Mouse (Mus musculus) neural tube, embryonic 15.5 days (tissue): ENCODE results near the gene Trub1. TPM values are rescaled to one million over a fixed set of nuclear protein-coding genes. Genes with fewer than 3 reads are reported as not detected.

ENCODE experiments used
- ATAC-seq: fragments of 200-750 bp; cut with Nextera tagmentation; 2 replicates; pipeline ENCODE4 v1.8.0; 2017; ENCODE audit warnings: mild to moderate bottlenecking, moderate TSS enrichment, moderate library complexity; ENCODE audit not compliant: low FRiP score
- H3K27ac ChIP-seq: fragments of 300-500 bp; sonication (generic); replicated peaks from 2 replicates; pipeline ENCODE4 v1.5.1; 2015; ENCODE audit warnings: mild to moderate bottlenecking, inconsistent platforms
- H3K27me3 ChIP-seq: fragments of 300-500 bp; sonication (generic); replicated peaks from 2 replicates; pipeline ENCODE4 v1.6.1; 2015; ENCODE audit warnings: inconsistent platforms
- H3K36me3 ChIP-seq: fragments of 300-500 bp; sonication (generic); 2 replicates; pipeline ENCODE4 v1.6.1; 2015; ENCODE audit warnings: inconsistent platforms
- H3K4me1 ChIP-seq: fragments of 300-500 bp; sonication (generic); 2 replicates; pipeline ENCODE4 v1.6.1; 2015; ENCODE audit warnings: inconsistent platforms
- H3K4me2 ChIP-seq: fragments of 300-500 bp; sonication (generic); 2 replicates; pipeline ENCODE4 v1.6.1; 2015; ENCODE audit warnings: inconsistent platforms, mild to moderate bottlenecking, moderate library complexity
- H3K4me3 ChIP-seq: fragments of 300-500 bp; sonication (generic); replicated peaks from 2 replicates; pipeline ENCODE4 v1.5.1; 2015; ENCODE audit warnings: mild to moderate bottlenecking, inconsistent platforms
- H3K9ac ChIP-seq: fragments of 300-500 bp; sonication (generic); replicated peaks from 2 replicates; pipeline ENCODE4 v1.6.1; 2015; ENCODE audit warnings: mild to moderate bottlenecking, inconsistent platforms
- H3K9me3 ChIP-seq: fragments of 300-500 bp; sonication (generic); replicated peaks from 2 replicates; pipeline ENCODE4 v1.6.1; 2016; ENCODE audit warnings: inconsistent platforms
- WGBS: fragments of 180-500 bp; shearing (Covaris S2); methylation state at CpG from one replicate; pipeline ENCODE4 v1.1.7; 2015; ENCODE audit warnings: mixed read lengths; 5-methylcytosine and 5-hydroxymethylcytosine counted together
- polyA plus RNA-seq: library from polyadenylated mRNA; unstranded; fragments of >200 nt; fragmentation: Nextera tagmentation; extraction: Ambion mirVana; gene quantifications from 2 replicates; pipeline ENCODE4 v1.2.1, GENCODE M21; 2015

Gene Trub1
- polyA plus RNA-seq, 1 experiment from 2014 or later = 14.9 TPM

- Histone ChIP-seq H3K9me3 (no peaks in the 10 kb centered on the region), H3K4me1 (peaks cover 10% of the 10 kb centered on the region), H3K36me3 (no peaks in the 10 kb centered on the region), H3K4me3 (no peak overlapping the region), H3K9ac (no peak overlapping the region), H3K27me3 (no peaks in the 10 kb centered on the region), H3K4me2 (no peak overlapping the region), H3K27ac (no peak overlapping the region)
- WGBS = 94% methylated on average over 5 of the region's 5 CpGs
- ATAC-seq = no peak
Observed at GRCm38 (mm10) chr19:57500254-57500653, 47.5 kb downstream of the Trub1 start.

- Histone ChIP-seq H3K4me3 (no peak overlapping the region), H3K36me3 (no peaks in the 10 kb centered on the region), H3K4me1 (peaks cover 13% of the 10 kb centered on the region; the same call in 1 of the 2 replicates), H3K9me3 (no peaks in the 10 kb centered on the region), H3K4me2 (no peak overlapping the region), H3K27me3 (no peaks in the 10 kb centered on the region), H3K27ac (no peak overlapping the region), H3K9ac (no peak overlapping the region)
- ATAC-seq = no peak
- 55% methylated on average over 6 of the region's 6 CpGs for WGBS
Observed at GRCm38 (mm10) chr19:57503144-57503543, 50.4 kb downstream of the Trub1 start.

GRCm38 (mm10) chr19:57505048-57505932 lies 52.6 kb downstream of the Trub1 start:
- 64% methylated on average over 25 of the region's 25 CpGs for WGBS
- no peak for ATAC-seq

DNA sequence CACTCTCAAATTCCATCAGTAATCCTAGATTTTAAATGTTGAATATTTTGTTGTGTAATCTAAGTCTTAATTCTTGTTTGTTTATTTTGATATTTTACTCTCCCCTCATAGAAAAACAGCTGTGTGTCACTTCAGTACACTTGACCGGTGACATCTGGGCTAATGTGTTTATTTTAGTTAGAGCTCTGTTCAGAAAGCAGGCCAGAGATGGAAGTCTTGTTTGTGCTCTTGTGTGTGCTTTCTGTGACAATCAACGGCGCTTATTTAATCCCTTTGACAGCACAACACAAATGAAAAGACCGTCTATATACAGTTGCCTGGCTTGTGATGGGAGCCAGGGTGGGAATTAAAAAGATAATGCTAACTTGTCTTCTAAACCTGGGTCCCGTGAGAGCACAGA lies 53.9 kb downstream of the Trub1 start:
- no peak for ATAC-seq
- no peak overlapping the region for H3K4me3 ChIP-seq
- H3K4me1 ChIP-seq = peaks cover 9% of the 10 kb centered on the region; the same call in 1 of the 2 replicates
- H3K27ac ChIP-seq = no peak overlapping the region
- H3K36me3 ChIP-seq = no peaks in the 10 kb centered on the region
- no peak overlapping the region for H3K4me2 ChIP-seq
- H3K9me3 ChIP-seq = no peaks in the 10 kb centered on the region
- no peak overlapping the region for H3K9ac ChIP-seq
- H3K27me3 ChIP-seq = no peaks in the 10 kb centered on the region
- 42% methylated on average over 5 of the region's 5 CpGs for WGBS

More at GRCm38 (mm10) chr19:57505048-57505932, 52.6 kb downstream of the Trub1 start:
- H3K9me3 ChIP-seq = no peaks in the 10 kb centered on the region
- no peak overlapping the region for H3K4me2 ChIP-seq
- H3K4me3 ChIP-seq = no peak overlapping the region
- no peak overlapping the region for H3K27ac ChIP-seq
- H3K27me3 ChIP-seq = no peaks in the 10 kb centered on the region
- peaks cover 9% of the 10 kb centered on the region; the same call in 1 of the 2 replicates for H3K4me1 ChIP-seq
- H3K36me3 ChIP-seq = no peaks in the 10 kb centered on the region
- no peak overlapping the region for H3K9ac ChIP-seq

- Histone ChIP-seq H3K27me3 (no peaks in the 10 kb centered on the region), H3K4me1 (peaks cover 9% of the 10 kb centered on the region; the same call in 1 of the 2 replicates), H3K36me3 (no peaks in the 10 kb centered on the region), H3K9ac (no peak overlapping the region), H3K4me3 (no peak overlapping the region), H3K4me2 (no peak overlapping the region), H3K27ac (no peak overlapping the region), H3K9me3 (no peaks in the 10 kb centered on the region)
- 88% methylated on average over 11 of the region's 11 CpGs for WGBS
- no peak for ATAC-seq
Observed at GRCm38 (mm10) chr19:57508261-57508788, 55.6 kb downstream of the Trub1 start.

- Histone ChIP-seq H3K4me3 (no peak overlapping the region), H3K4me1 (peaks cover 9% of the 10 kb centered on the region; the same call in 1 of the 2 replicates), H3K9ac (no peak overlapping the region), H3K27ac (no peak overlapping the region), H3K27me3 (no peaks in the 10 kb centered on the region), H3K9me3 (no peaks in the 10 kb centered on the region), H3K4me2 (no peak overlapping the region), H3K36me3 (no peaks in the 10 kb centered on the region)
- no peak for ATAC-seq
- WGBS = 61% methylated on average over 14 of the region's 14 CpGs
Observed at GRCm38 (mm10) chr19:57509758-57510319, 57.1 kb downstream of the Trub1 start.

DNA sequence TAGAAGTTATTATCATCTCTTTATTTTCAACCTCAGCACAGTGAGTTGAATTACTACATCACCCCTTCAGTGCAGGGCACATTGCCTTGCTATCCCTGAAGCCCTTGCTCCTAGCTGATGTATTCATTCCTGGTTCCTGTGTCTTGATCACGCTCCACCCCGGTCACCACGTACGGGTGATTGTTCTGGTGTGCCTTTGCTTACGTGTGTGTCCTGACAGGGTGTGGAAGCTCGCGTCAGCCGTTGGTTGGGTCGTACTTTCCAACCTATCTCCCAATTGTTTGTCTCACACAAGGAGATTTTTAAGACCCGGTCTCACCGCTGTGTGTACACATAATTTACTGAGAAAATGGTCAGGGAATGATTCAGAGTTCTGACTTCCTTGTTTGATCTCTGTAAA lies 58.1 kb downstream of the Trub1 start:
- ATAC-seq = no peak
- H3K9me3 ChIP-seq = no peaks in the 10 kb centered on the region
- WGBS = 91% methylated on average over 11 of the region's 11 CpGs
- H3K4me1 ChIP-seq = peaks cover 4% of the 10 kb centered on the region; the same call in 1 of the 2 replicates
- no peak overlapping the region for H3K27ac ChIP-seq
- no peak overlapping the region for H3K9ac ChIP-seq
- no peaks in the 10 kb centered on the region for H3K36me3 ChIP-seq
- H3K27me3 ChIP-seq = no peaks in the 10 kb centered on the region
- no peak overlapping the region for H3K4me2 ChIP-seq
- no peak overlapping the region for H3K4me3 ChIP-seq

- no peaks in the 10 kb centered on the region for H3K9me3 ChIP-seq
- no peak overlapping the region for H3K4me2 ChIP-seq
- no peaks in the 10 kb centered on the region for H3K27me3 ChIP-seq
- 0 out of 2 replicates have a peak, but pooled peaks cover 4% of the 10 kb centered on the region for H3K4me1 ChIP-seq
- no peak overlapping the region for H3K9ac ChIP-seq
- H3K4me3 ChIP-seq = no peak overlapping the region
- no peak overlapping the region for H3K27ac ChIP-seq
- WGBS = 93% methylated on average over 9 of the region's 9 CpGs
- no peak for ATAC-seq
- no peaks in the 10 kb centered on the region for H3K36me3 ChIP-seq
Observed at GRCm38 (mm10) chr19:57513123-57513522, 60.4 kb downstream of the Trub1 start.

- Histone ChIP-seq H3K27me3 (no peaks in the 10 kb centered on the region), H3K4me3 (no peak overlapping the region), H3K9ac (no peak overlapping the region), H3K9me3 (no peaks in the 10 kb centered on the region), H3K4me2 (no peak overlapping the region), H3K4me1 (no peaks in the 10 kb centered on the region), H3K36me3 (no peaks in the 10 kb centered on the region), H3K27ac (no peak overlapping the region)
- ATAC-seq = no peak
Observed at GRCm38 (mm10) chr19:57521721-57522120, 69.0 kb downstream of the Trub1 start.

DNA sequence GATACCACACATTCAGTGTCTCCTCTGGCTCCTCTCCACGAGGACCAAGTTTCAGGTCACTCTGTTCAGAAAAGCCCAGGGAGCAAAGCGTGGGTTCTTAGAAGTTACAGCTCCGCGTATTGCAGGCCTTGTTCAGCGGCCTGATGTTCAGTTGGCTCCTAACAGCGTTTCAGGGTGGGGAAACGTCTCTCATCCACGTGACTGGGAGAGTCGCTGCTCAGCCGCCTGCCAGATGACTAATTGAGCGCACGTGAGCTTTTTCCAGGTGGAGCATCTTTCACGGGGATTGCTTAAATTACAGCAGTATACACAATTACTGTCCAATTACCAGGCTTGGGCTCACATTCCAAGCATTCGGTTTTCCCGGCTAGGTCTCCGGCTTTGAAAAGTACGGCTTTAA lies 70.7 kb downstream of the Trub1 start:
- H3K27me3 ChIP-seq = no peaks in the 10 kb centered on the region
- no peaks in the 10 kb centered on the region for H3K36me3 ChIP-seq
- no peak overlapping the region for H3K27ac ChIP-seq
- H3K4me3 ChIP-seq = no peak overlapping the region
- peak; percentile 24; the same call in 1 of the 2 replicates for ATAC-seq
- no peak overlapping the region for H3K9ac ChIP-seq
- no peaks in the 10 kb centered on the region for H3K4me1 ChIP-seq
- 0 out of 2 replicates have a peak overlapping the region, but pooled peaks have one; percentile 17 for H3K4me2 ChIP-seq
- 52% methylated on average over 17 of the region's 17 CpGs for WGBS
- no peaks in the 10 kb centered on the region for H3K9me3 ChIP-seq

- no peak overlapping the region for H3K4me2 ChIP-seq
- H3K27me3 ChIP-seq = no peaks in the 10 kb centered on the region
- WGBS = 77% methylated on average over 2 of the region's 2 CpGs
- no peaks in the 10 kb centered on the region for H3K4me1 ChIP-seq
- no peaks in the 10 kb centered on the region for H3K36me3 ChIP-seq
- no peak for ATAC-seq
- no peak overlapping the region for H3K9ac ChIP-seq
- H3K4me3 ChIP-seq = no peak overlapping the region
- no peaks in the 10 kb centered on the region for H3K9me3 ChIP-seq
- H3K27ac ChIP-seq = no peak overlapping the region
Observed at GRCm38 (mm10) chr19:57525693-57526092, 73.0 kb downstream of the Trub1 start.

DNA sequence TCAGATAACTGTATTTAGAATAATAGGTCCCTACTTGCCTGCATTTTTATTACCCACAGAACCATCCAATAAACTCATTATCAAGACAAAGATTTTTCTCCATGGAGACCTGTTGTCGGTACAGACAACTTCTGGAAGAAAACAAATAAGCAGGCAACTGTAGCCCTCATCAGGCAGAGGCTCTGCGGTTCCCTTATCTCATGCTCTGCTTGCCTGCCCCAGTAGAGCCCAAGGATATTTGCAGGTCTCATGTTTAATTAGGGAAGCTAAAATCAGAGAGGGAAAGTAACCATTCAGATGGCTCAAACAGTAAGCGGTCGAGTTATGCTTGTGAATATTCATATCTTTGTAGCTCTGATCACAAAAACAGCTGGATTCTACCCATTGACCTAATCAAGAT lies 77.5 kb downstream of the Trub1 start:
- H3K27me3 ChIP-seq = no peaks in the 10 kb centered on the region
- H3K9me3 ChIP-seq = no peaks in the 10 kb centered on the region
- H3K4me2 ChIP-seq = no peak overlapping the region
- no peaks in the 10 kb centered on the region for H3K36me3 ChIP-seq
- no peak for ATAC-seq
- no peak overlapping the region for H3K9ac ChIP-seq
- no peaks in the 10 kb centered on the region for H3K4me1 ChIP-seq
- H3K4me3 ChIP-seq = no peak overlapping the region
- WGBS = 77% methylated on average over 4 of the region's 4 CpGs
- H3K27ac ChIP-seq = no peak overlapping the region
